Mouse (Mus musculus): ENCODE data around the gene Lbhd1. TPM values are rescaled to one million over a fixed set of nuclear protein-coding genes. Genes with fewer than 3 reads are reported as not detected.

Gene Lbhd1
- total and polyA plus RNA-seq, 3 experiments, result 15.5 to 123 (median 46.5) TPM

DNA sequence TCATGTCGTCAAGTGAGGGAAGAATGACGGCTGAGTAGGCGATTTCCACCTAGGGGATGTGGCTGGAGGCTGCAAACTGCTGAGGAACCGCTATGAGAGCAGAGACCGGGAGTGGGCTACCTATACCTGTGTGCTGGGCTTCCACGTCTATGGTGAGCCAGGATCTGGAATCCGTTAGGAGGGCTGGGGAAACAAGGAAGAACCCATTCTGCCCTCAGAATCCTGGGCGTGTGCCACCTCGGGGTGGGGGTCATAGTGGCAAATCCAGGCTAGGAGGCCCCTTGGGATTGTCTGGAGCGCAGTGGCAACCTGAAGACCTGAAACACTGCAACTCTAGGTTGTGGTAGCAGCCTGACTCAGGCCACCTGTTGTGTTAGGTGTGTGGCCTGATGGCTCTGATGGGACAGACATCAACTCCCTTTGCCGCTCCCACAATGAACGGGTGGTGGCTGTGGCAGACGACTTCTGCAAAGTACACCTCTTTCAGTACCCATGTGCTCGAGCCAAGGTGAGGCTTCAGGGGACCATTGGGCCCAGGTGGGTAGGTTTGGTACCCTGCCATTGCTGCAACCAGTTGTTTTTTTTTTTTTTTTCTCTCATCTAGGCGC, 57.1 kb downstream of the Lbhd1 start:
- H3K4me1 ChIP-seq (ENCODE audit: control insufficient read depth in 1 of 2, insufficient read depth in 2 of 2, low read length in 2 of 2), result peaks cover 8 to 28% of the 10 kb centered on the region in 2 experiments
- peaks cover 3 to 29% of the 10 kb centered on the region in 2 experiments for H3K36me3 ChIP-seq (ENCODE audit: control insufficient read depth in 1 of 2, insufficient read depth in 2 of 2, low read length in 2 of 2)
- H3K27ac ChIP-seq (ENCODE audit: control insufficient read depth, low read depth, low read length), result no peak overlapping the region
- no peak overlapping the region for H3K9ac ChIP-seq (ENCODE audit: control insufficient read depth, low read depth, low read length, poor library complexity, severe bottlenecking)
- H3K79me2 ChIP-seq (ENCODE audit: control insufficient read depth, insufficient read depth, low read length, poor library complexity), result peaks cover 32% of the 10 kb centered on the region
- no peak for TF ChIP-seq CHD2 (IDR thresholded peaks at IDR 0.05; ENCODE audit: low read length)
- no peak for TF ChIP-seq POLR2AphosphoS5 (IDR thresholded peaks at IDR 0.05; ENCODE audit: borderline replicate concordance, low read depth, low read length)
- TF ChIP-seq RCOR1 (IDR thresholded peaks at IDR 0.05; ENCODE audit: low read depth, low read length), result no peak
- no peak for TF ChIP-seq NELFE (IDR thresholded peaks at IDR 0.05; ENCODE audit: low read depth, low read length)
- no peak for TF ChIP-seq EP300 (IDR thresholded peaks at IDR 0.05; ENCODE audit: low read depth in 1 of 2, low read length in 2 of 2)
- no peak for TF ChIP-seq MEF2A (IDR thresholded peaks at IDR 0.05; ENCODE audit: extremely low read depth, insufficient replicate concordance, low read depth, low read length, poor library complexity, severe bottlenecking)
- DNase-seq (ENCODE audit: low read depth, low spot score), result no peak
- H3K9me3 ChIP-seq (replicated peaks; ENCODE audit: insufficient read depth, low read length), result no peaks in the 10 kb centered on the region
- H3K4me3 ChIP-seq (ENCODE audit: control insufficient read depth in 1 of 2, insufficient read depth in 1 of 2, low read depth in 2 of 2, low read length in 2 of 2), result no peak overlapping the region
- no peaks in the 10 kb centered on the region for H3K27me3 ChIP-seq (ENCODE audit: control insufficient read depth in 1 of 2, insufficient read depth in 2 of 2, low read length in 2 of 2)

DNA sequence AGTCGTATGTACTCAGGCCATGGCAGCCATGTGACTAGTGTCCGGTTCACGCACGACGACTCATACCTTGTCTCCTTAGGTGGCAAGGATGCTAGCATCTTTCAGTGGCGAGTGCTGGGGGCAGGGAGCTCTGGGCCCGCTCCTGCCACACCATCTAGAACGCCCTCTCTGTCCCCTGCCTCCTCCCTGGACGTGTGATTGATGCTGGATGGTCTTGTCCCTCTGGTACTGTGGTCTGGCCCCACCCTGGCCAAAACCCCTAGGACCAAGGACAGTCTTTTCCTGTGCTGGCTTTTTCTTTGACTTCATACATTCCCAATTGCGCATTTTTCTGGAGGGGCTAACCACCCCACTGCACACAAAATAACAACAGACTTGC, 57.6 kb downstream of the Lbhd1 start:
- Histone ChIP-seq H3K79me2 (ENCODE audit: control insufficient read depth, insufficient read depth, low read length, poor library complexity) (peaks cover 36% of the 10 kb centered on the region), H3K27me3 (ENCODE audit: control insufficient read depth in 1 of 2, insufficient read depth in 2 of 2, low read length in 2 of 2) (no peaks in the 10 kb centered on the region), H3K9me3 (replicated peaks; ENCODE audit: insufficient read depth, low read length) (no peaks in the 10 kb centered on the region), H3K4me3 (ENCODE audit: control insufficient read depth in 1 of 2, insufficient read depth in 1 of 2, low read depth in 2 of 2, low read length in 2 of 2) (peak overlapping the region; percentile 45 to 56), H3K36me3 (ENCODE audit: control insufficient read depth in 1 of 2, insufficient read depth in 2 of 2, low read length in 2 of 2) (peaks cover 4 to 32% of the 10 kb centered on the region in 2 experiments), H3K9ac (ENCODE audit: control insufficient read depth, low read depth, low read length, poor library complexity, severe bottlenecking) (peak overlapping the region; percentile 76), H3K27ac (ENCODE audit: control insufficient read depth, low read depth, low read length) (peak overlapping the region; percentile 71), H3K4me1 (ENCODE audit: control insufficient read depth in 1 of 2, insufficient read depth in 2 of 2, low read length in 2 of 2) (peaks cover 9 to 33% of the 10 kb centered on the region in 2 experiments)
- TF ChIP-seq RAD21 (IDR thresholded peaks at IDR 0.05; ENCODE audit: low read depth, low read length) (no peak), ZNF384 (IDR thresholded peaks at IDR 0.05; ENCODE audit: low read depth, low read length) (no peak), BHLHE40 (IDR thresholded peaks at IDR 0.05; ENCODE audit: borderline replicate concordance, low read depth, low read length) (no peak)
- DNase-seq (ENCODE audit: low read depth, low spot score), result no peak

DNA sequence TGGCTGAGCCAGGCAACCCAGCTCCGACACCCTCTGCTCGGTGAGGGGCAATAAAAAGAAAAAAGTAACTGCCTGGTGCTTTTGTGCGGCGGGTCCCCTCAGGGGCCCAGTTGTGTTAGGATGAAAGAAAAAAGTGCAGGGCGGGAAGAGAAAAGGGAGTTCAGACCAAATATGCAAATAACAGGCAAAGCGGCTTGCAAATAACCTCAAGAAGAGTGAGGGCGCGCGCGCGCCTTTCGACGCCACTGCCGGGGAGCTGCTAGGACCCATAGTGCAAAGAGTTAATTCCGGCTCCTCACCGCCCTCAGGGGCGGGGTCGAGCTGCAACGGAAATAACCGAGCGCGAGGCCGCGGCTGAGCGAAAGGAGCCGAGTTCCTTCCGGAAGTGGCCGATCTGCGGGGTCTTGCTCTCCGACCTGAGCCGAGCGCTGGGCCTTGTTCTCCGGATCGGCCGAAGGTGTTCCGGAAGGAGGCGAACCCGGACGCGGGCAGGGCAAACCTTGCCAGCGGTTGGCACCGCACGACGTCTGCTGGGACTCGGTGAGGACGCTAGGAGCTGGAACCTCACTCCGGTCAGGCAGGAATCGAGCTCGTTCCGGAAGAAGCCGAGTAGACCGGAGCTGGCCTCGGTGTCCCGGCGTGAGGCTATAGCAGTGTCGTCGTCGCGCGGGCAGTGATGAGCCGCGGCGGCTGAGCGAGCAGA, 58.1 kb downstream of the Lbhd1 start, which contains the start of gene Mta2:
Mta2 (plus strand) TSS at position 361 of the 703 bp plus-strand sequence.
- peaks cover 11 to 36% of the 10 kb centered on the region in 2 experiments for H3K4me1 ChIP-seq (ENCODE audit: control insufficient read depth in 1 of 2, insufficient read depth in 2 of 2, low read length in 2 of 2)
- TF ChIP-seq MYB (IDR thresholded peaks at IDR 0.05; ENCODE audit: low read depth, low read length), result peak; percentile 63; the same call in 1 of the 2 replicates
- peak; percentile 70; the same call in 1 of the 2 replicates for TF ChIP-seq MYC (IDR thresholded peaks at IDR 0.05; ENCODE audit: low read depth, low read length)
- TF ChIP-seq MAFK (IDR thresholded peaks at IDR 0.05; ENCODE audit: borderline replicate concordance, low read depth, low read length), result no peak
- TF ChIP-seq CTCF (IDR thresholded peaks at IDR 0.05 in 2 of 3, conservative IDR thresholded peaks at IDR 0.05 in 1 of 3; ENCODE audit: control insufficient read depth in 1 of 3, insufficient read depth in 1 of 3, low read depth in 2 of 3, low read length in 3 of 3, poor library complexity in 1 of 3, severe bottlenecking in 1 of 3), result peak in 1 of 3 experiments; percentile 1; a peak in 1 of 6 replicates
- TF ChIP-seq UBTF (IDR thresholded peaks at IDR 0.05; ENCODE audit: borderline replicate concordance, insufficient read depth, low read depth, low read length), result no peak
- TF ChIP-seq POLR2AphosphoS5 (IDR thresholded peaks at IDR 0.05; ENCODE audit: borderline replicate concordance, low read depth, low read length), result no peak
- TF ChIP-seq GABPA (IDR thresholded peaks at IDR 0.05; ENCODE audit: low read depth, low read length), result no peak
- no peak for TF ChIP-seq GATA1 (IDR thresholded peaks at IDR 0.05; ENCODE audit: low read depth, low read length)
- TF ChIP-seq CHD2 (IDR thresholded peaks at IDR 0.05; ENCODE audit: low read length), result no peak
- TF ChIP-seq SMC3 (IDR thresholded peaks at IDR 0.05; ENCODE audit: low read depth, low read length), result no peak
- peak; percentile 60 for TF ChIP-seq TCF12 (IDR thresholded peaks at IDR 0.05; ENCODE audit: low read depth, low read length)
- no peak for TF ChIP-seq CHD1 (IDR thresholded peaks at IDR 0.05; ENCODE audit: low read depth, low read length)
- TF ChIP-seq MAX (IDR thresholded peaks at IDR 0.05; ENCODE audit: low read length), result no peak; the same call in 1 of the 2 replicates
- TF ChIP-seq NRF1 (IDR thresholded peaks at IDR 0.05; ENCODE audit: insufficient read depth, low read depth, low read length, poor library complexity, severe bottlenecking), result peak; percentile 43; the same call in 1 of the 2 replicates
- TF ChIP-seq KAT2A (conservative IDR thresholded peaks at IDR 0.05; ENCODE audit: low read depth, low read length), result peak; percentile 53
- TF ChIP-seq HCFC1 (IDR thresholded peaks at IDR 0.05; ENCODE audit: low read depth, low read length), result peak; percentile 73
- peak; percentile 77 for TF ChIP-seq NELFE (IDR thresholded peaks at IDR 0.05; ENCODE audit: low read depth, low read length)

More for the DNA sequence above, 58.1 kb downstream of the Lbhd1 start, which contains the start of gene Mta2:
- peak within 1 kb of the TSS; percentile 92 for H3K27ac ChIP-seq (ENCODE audit: control insufficient read depth, low read depth, low read length)
- no peaks in the 10 kb centered on the region for H3K27me3 ChIP-seq (ENCODE audit: control insufficient read depth in 1 of 2, insufficient read depth in 2 of 2, low read length in 2 of 2)
- H3K79me2 ChIP-seq (ENCODE audit: control insufficient read depth, insufficient read depth, low read length, poor library complexity), result peaks cover 36% of the 10 kb centered on the region
- H3K4me3 ChIP-seq (ENCODE audit: control insufficient read depth in 1 of 2, insufficient read depth in 1 of 2, low read depth in 2 of 2, low read length in 2 of 2), result peak within 1 kb of the TSS; percentile 85 to 99
- peak within 1 kb of the TSS; percentile 92 for H3K9ac ChIP-seq (ENCODE audit: control insufficient read depth, low read depth, low read length, poor library complexity, severe bottlenecking)
- DNase-seq (ENCODE audit: low read depth, low spot score), result peak; percentile 97
- H3K9me3 ChIP-seq (replicated peaks; ENCODE audit: insufficient read depth, low read length), result no peaks in the 10 kb centered on the region
- peaks cover 7 to 35% of the 10 kb centered on the region in 2 experiments for H3K36me3 ChIP-seq (ENCODE audit: control insufficient read depth in 1 of 2, insufficient read depth in 2 of 2, low read length in 2 of 2)
